7 mouse cellular contexts compared by ENCODE assay signal in the genomic region with DNA sequence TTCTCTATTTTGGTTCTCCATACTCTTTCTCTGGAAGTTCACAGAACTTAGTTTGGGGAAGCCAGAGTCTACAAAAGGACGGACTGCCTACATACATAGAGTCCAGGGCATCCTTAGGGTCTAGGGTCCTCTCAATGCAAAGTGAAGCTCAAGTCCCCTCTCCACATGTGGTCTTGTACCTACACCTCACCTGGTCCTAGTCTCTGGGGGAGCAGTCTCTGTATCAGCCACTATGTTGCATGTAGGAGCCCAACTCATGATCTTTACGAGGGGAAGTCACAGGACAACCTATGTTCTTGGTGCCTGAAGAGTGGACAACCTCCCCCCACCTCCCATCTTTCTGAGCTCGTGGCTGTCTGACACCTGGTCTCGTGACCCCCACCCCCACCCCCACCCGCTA. TPM values are rescaled to one million over a fixed set of nuclear protein-coding genes. Genes with fewer than 3 reads are reported as not detected.
A peak's percentile ranks its signal among the peaks of the same experiment; 100 is the strongest.
DNase-seq lines count a peak whose midpoint lies in the region; ATAC-seq and TF ChIP-seq lines count a peak whose summit lies in the region.

No protein-coding gene starts in this region.

- H3K4me1 ChIP-seq in ES-Bruce4 (ENCODE audit: control insufficient read depth, insufficient read depth, low read length): no peaks in the 10 kb centered on the region
- H3K4me1 ChIP-seq in hindbrain, embryonic 13.5 days (replicated peaks): peaks cover 14% of the 10 kb centered on the region
- peaks cover 20% of the 10 kb centered on the region for H3K4me1 ChIP-seq in midbrain, embryonic 10.5 days

- no peaks in the 10 kb centered on the region for H3K36me3 ChIP-seq in ES-Bruce4 (ENCODE audit: control insufficient read depth, insufficient read depth, low read length, poor library complexity, severe bottlenecking)
- no peaks in the 10 kb centered on the region for H3K36me3 ChIP-seq in hindbrain, embryonic 13.5 days
- no peaks in the 10 kb centered on the region for H3K36me3 ChIP-seq in midbrain, embryonic 10.5 days

- no peak for TF ChIP-seq EP300 in ES-Bruce4 (IDR thresholded peaks at IDR 0.05; ENCODE audit: insufficient read depth, low read depth, low read length)

- no peaks in the 10 kb centered on the region for H3K9me3 ChIP-seq in ES-Bruce4 (replicated peaks; ENCODE audit: control insufficient read depth, insufficient read depth, low read length, poor library complexity, severe bottlenecking)
- no peaks in the 10 kb centered on the region for H3K9me3 ChIP-seq in hindbrain, embryonic 13.5 days
- no peaks in the 10 kb centered on the region for H3K9me3 ChIP-seq in midbrain, embryonic 10.5 days (replicated peaks)

- ATAC-seq in hindbrain, embryonic 13.5 days (ENCODE audit: low FRiP score): peak; percentile 36; the same call in 1 of the 2 replicates

- TF ChIP-seq CTCF in ES-Bruce4 (IDR thresholded peaks at IDR 0.05; ENCODE audit: low read depth, low read length): no peak

- peak; percentile 18 for DNase-seq in R1 (ENCODE audit: low read depth, low spot score)
- peak; percentile 15 for DNase-seq in midbrain, embryonic 10.5 days (ENCODE audit: low spot score)
- DNase-seq in frontal cortex, postnatal 36 days (ENCODE audit: low spot score in 2 of 2): no peak
- DNase-seq in layer of hippocampus, adult 8-10 months (ENCODE audit: low spot score in 2 of 2): no peak
- DNase-seq in urinary bladder, postnatal 36 days (ENCODE audit: low spot score in 2 of 2): no peak

- H3K27ac ChIP-seq in ES-Bruce4 (ENCODE audit: insufficient read depth, low read length): no peak overlapping the region
- H3K27ac ChIP-seq in hindbrain, embryonic 13.5 days: no peak overlapping the region
- peak overlapping the region; percentile 84 for H3K27ac ChIP-seq in midbrain, embryonic 10.5 days (replicated peaks)

- no peak for TF ChIP-seq POLR2A in ES-Bruce4 (IDR thresholded peaks at IDR 0.05; ENCODE audit: insufficient read depth, low read length)

- 16% methylated on average over 5 of the region's 5 CpGs for WGBS in hindbrain, embryonic 13.5 days
- 13% methylated on average over 5 of the region's 5 CpGs for WGBS in midbrain, embryonic 10.5 days

- peak overlapping the region; percentile 67 for H3K4me3 ChIP-seq in ES-Bruce4 (ENCODE audit: low read depth, low read length)
- H3K4me3 ChIP-seq in hindbrain, embryonic 13.5 days: peak overlapping the region; percentile 63
- H3K4me3 ChIP-seq in midbrain, embryonic 10.5 days: peak overlapping the region; percentile 63

- H3K4me2 ChIP-seq in hindbrain, embryonic 13.5 days: peak overlapping the region; percentile 97

- no peaks in the 10 kb centered on the region for H3K27me3 ChIP-seq in ES-Bruce4 (ENCODE audit: control insufficient read depth, insufficient read depth, low read length, poor library complexity, severe bottlenecking)
- peaks cover 2% of the 10 kb centered on the region; the same call in 1 of the 2 replicates for H3K27me3 ChIP-seq in hindbrain, embryonic 13.5 days
- peaks cover 27% of the 10 kb centered on the region for H3K27me3 ChIP-seq in midbrain, embryonic 10.5 days (ENCODE audit: low read depth, poor library complexity, severe bottlenecking)

- H3K9ac ChIP-seq in ES-Bruce4 (ENCODE audit: low read depth, poor library complexity, severe bottlenecking): peak overlapping the region; percentile 93
- H3K9ac ChIP-seq in hindbrain, embryonic 13.5 days: peak overlapping the region; percentile 87

RNA-seq across cellular contexts. Expression of gene Glt1d1, which starts 0.4 kb away (rescaled TPM):
- 22.8 and 25.5 TPM in 2 replicates for polyA plus RNA-seq in ES-Bruce4 (2011; ENCODE audit: insufficient read depth, insufficient read length, low read depth, missing spikeins)
- 0.77 and 1.5 TPM in 2 replicates for polyA plus RNA-seq in hindbrain, embryonic 13.5 days (2015; fragmentation: Nextera tagmentation; extraction: Ambion mirVana)
- 1.3 and 1.4 TPM in 2 replicates for polyA plus RNA-seq in midbrain, embryonic 10.5 days (2016; fragmentation: Nextera tagmentation; extraction: Ambion mirVana)
- total RNA-seq in layer of hippocampus, adult 8-10 months (2022): 10 to 100 TPM; 25.8 to 32.5 (median 26.7) TPM

RNA-seq across cellular contexts. Expression of gene Slc15a4, which starts 1.0 kb away (rescaled TPM):
- polyA plus RNA-seq in ES-Bruce4 (2011; ENCODE audit: insufficient read depth, insufficient read length, low read depth, missing spikeins): 18.5 and 19.5 TPM in 2 replicates
- polyA plus RNA-seq in hindbrain, embryonic 13.5 days (2015; fragmentation: Nextera tagmentation; extraction: Ambion mirVana): 25.9 and 26.4 TPM in 2 replicates
- polyA plus RNA-seq in midbrain, embryonic 10.5 days (2016; fragmentation: Nextera tagmentation; extraction: Ambion mirVana): 23.8 and 26.1 TPM in 2 replicates
- 10 to 100 TPM; 26.1 to 38.4 (median 32.1) TPM for total RNA-seq in layer of hippocampus, adult 8-10 months (2022)

Comparison
In these comparisons a context has a peak if more than half of its experiments do, and no peak if none do; other contexts are left out.
1. DNase-seq: peak in R1 (single experiment) and midbrain, embryonic 10.5 days (single experiment); none in frontal cortex, postnatal 36 days (0 of 2), layer of hippocampus, adult 8-10 months (0 of 2) and urinary bladder, postnatal 36 days (0 of 2).
2. Peak in every context shown above with its lines, with median percentiles within 50 percentile points of each other: H3K4me3 ChIP-seq.